Mouse (Mus musculus) limb, embryonic 12.5 days (tissue): ENCODE data around the gene Rbfox3. TPM values are rescaled to one million over a fixed set of nuclear protein-coding genes. Genes with fewer than 3 reads are reported as not detected.

Experiments
- ATAC-seq: fragments of 200-750 bp; cut with Nextera tagmentation; 2 replicates; pipeline ENCODE4 v1.8.0; 2017; ENCODE audit warnings: low read depth, moderate TSS enrichment; ENCODE audit not compliant: insufficient number of reproducible peaks, insufficient read depth, low FRiP score, low TSS enrichment
- H3K27ac ChIP-seq: fragments of 300-500 bp; sonication (generic); 2 replicates; pipeline ENCODE4 v1.5.1; 2016; ENCODE audit warnings: mild to moderate bottlenecking, moderate library complexity
- H3K27me3 ChIP-seq: fragments of 300-500 bp; sonication (generic); 2 replicates; pipeline ENCODE4 v1.6.1; 2016; ENCODE audit warnings: mild to moderate bottlenecking, moderate library complexity
- H3K36me3 ChIP-seq: fragments of 300-500 bp; sonication (generic); 2 replicates; pipeline ENCODE4 v1.6.1; 2016; ENCODE audit warnings: mild to moderate bottlenecking, moderate library complexity
- H3K4me1 ChIP-seq: fragments of 300-500 bp; sonication (generic); replicated peaks from 2 replicates; pipeline ENCODE4 v1.6.1; 2016
- H3K4me2 ChIP-seq: fragments of 300-500 bp; sonication (generic); 2 replicates; pipeline ENCODE4 v1.6.1; 2016; ENCODE audit warnings: mild to moderate bottlenecking, moderate library complexity
- H3K4me3 ChIP-seq: fragments of 300-500 bp; sonication (generic); replicated peaks from 2 replicates; pipeline ENCODE4 v1.5.1; 2016; ENCODE audit warnings: mild to moderate bottlenecking
- H3K9ac ChIP-seq: fragments of 300-500 bp; sonication (generic); replicated peaks from 2 replicates; pipeline ENCODE4 v1.6.1; 2016; ENCODE audit warnings: mild to moderate bottlenecking, moderate library complexity
- H3K9me3 ChIP-seq: fragments of 300-500 bp; sonication (generic); 2 replicates; pipeline ENCODE4 v1.6.1; 2016; ENCODE audit warnings: mild to moderate bottlenecking, moderate library complexity
- WGBS: fragments of 180-500 bp; shearing (Covaris S2); methylation state at CpG from one replicate; pipeline ENCODE4 v1.1.7; 2016; 5-methylcytosine and 5-hydroxymethylcytosine counted together
- polyA plus RNA-seq: library from polyadenylated mRNA; unstranded; fragments of >200 nt; fragmentation: Nextera tagmentation; extraction: Ambion mirVana; gene quantifications from 2 replicates; pipeline ENCODE4 v1.2.1, GENCODE M21; 2016

Rbfox3 gene
- polyA plus RNA-seq, 1 experiment from 2014 or later: 3.9 TPM

DNA sequence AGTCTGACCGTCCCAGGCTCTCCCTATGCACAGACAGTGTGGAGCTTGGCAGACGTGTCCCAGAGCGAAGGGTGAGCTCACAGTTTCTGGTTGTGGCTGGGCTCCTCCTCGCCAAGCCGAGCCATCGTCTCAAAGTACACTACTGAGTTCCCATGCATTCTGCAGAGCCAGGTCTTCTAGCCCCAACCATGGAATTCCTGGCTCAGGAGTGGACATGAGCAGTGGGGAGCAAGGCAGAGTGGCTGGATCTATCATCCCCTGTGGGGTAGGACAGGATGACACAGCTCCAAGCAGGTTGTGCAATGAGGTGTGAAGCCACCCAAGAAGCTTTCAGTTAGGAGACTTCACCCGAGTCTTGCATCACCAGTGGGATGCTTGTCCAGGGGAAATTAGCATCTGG lies 338.4 kb downstream of the Rbfox3 start:
- no peak overlapping the region for H3K27ac ChIP-seq
- H3K4me3 ChIP-seq: no peak overlapping the region
- no peak for ATAC-seq
- no peak overlapping the region for H3K9ac ChIP-seq
- H3K36me3 ChIP-seq: no peaks in the 10 kb centered on the region
- peaks cover 99% of the 10 kb centered on the region for H3K27me3 ChIP-seq
- WGBS: 69% methylated on average over 7 of the region's 7 CpGs
- peaks cover 13% of the 10 kb centered on the region for H3K4me1 ChIP-seq
- no peak overlapping the region for H3K4me2 ChIP-seq
- H3K9me3 ChIP-seq: no peaks in the 10 kb centered on the region

- H3K4me2 ChIP-seq: peak overlapping the region; percentile 48
- H3K27me3 ChIP-seq: peaks cover 99% of the 10 kb centered on the region
- 1% methylated on average over 26 of the region's 27 CpGs for WGBS
- H3K36me3 ChIP-seq: no peaks in the 10 kb centered on the region
- no peak for ATAC-seq
- H3K9ac ChIP-seq: no peak overlapping the region
- H3K27ac ChIP-seq: no peak overlapping the region
- H3K4me1 ChIP-seq: peaks cover 13% of the 10 kb centered on the region
- peak overlapping the region; percentile 30 for H3K4me3 ChIP-seq
- no peaks in the 10 kb centered on the region for H3K9me3 ChIP-seq
Measured at GRCm38 (mm10) chr11:118570164-118570563, 341.2 kb downstream of the Rbfox3 start.

GRCm38 (mm10) chr11:118569571-118570062 lies 341.8 kb downstream of the Rbfox3 start:
- H3K9ac ChIP-seq: no peak overlapping the region
- H3K36me3 ChIP-seq: no peaks in the 10 kb centered on the region
- peak overlapping the region; percentile 30 for H3K4me3 ChIP-seq
- H3K9me3 ChIP-seq: no peaks in the 10 kb centered on the region
- ATAC-seq: no peak
- under 1% methylated on average over 48 of the region's 51 CpGs for WGBS
- peaks cover 13% of the 10 kb centered on the region for H3K4me1 ChIP-seq
- peaks cover 99% of the 10 kb centered on the region for H3K27me3 ChIP-seq
- H3K4me2 ChIP-seq: peak overlapping the region; percentile 48
- no peak overlapping the region for H3K27ac ChIP-seq

DNA sequence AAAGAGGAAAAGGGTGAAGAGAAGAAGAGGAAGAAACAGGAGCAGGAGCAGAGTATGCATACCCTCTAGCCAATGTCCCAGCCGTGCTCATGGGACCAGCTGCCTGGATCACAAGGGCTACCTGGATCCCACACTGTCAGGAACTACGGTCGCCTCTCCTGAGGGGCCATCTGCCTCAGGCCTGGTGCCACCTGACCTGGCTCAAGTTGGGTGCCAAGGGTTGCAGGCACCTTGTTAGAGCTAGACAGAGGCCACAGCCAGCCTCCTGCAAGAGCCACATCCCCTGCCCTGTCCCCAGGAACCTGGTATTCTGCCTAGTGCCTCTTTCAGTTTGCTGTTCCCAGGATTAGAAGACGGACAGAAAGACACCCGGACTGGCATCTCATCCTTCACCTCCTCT lies 347.5 kb downstream of the Rbfox3 start:
- Histone ChIP-seq H3K27me3 (peaks cover 59% of the 10 kb centered on the region), H3K4me1 (no peaks in the 10 kb centered on the region), H3K4me3 (no peak overlapping the region), H3K36me3 (no peaks in the 10 kb centered on the region), H3K4me2 (no peak overlapping the region), H3K9ac (no peak overlapping the region), H3K9me3 (no peaks in the 10 kb centered on the region), H3K27ac (no peak overlapping the region)
- ATAC-seq: no peak
- WGBS: 79% methylated on average over 5 of the region's 5 CpGs

GRCm38 (mm10) chr11:118562847-118563246 lies 348.6 kb downstream of the Rbfox3 start:
- Histone ChIP-seq H3K9ac (no peak overlapping the region), H3K9me3 (no peaks in the 10 kb centered on the region), H3K4me3 (no peak overlapping the region), H3K27ac (no peak overlapping the region), H3K27me3 (peaks cover 48% of the 10 kb centered on the region), H3K36me3 (no peaks in the 10 kb centered on the region), H3K4me1 (no peaks in the 10 kb centered on the region), H3K4me2 (no peak overlapping the region)
- 76% methylated on average over 4 of the region's 4 CpGs for WGBS
- no peak for ATAC-seq

DNA sequence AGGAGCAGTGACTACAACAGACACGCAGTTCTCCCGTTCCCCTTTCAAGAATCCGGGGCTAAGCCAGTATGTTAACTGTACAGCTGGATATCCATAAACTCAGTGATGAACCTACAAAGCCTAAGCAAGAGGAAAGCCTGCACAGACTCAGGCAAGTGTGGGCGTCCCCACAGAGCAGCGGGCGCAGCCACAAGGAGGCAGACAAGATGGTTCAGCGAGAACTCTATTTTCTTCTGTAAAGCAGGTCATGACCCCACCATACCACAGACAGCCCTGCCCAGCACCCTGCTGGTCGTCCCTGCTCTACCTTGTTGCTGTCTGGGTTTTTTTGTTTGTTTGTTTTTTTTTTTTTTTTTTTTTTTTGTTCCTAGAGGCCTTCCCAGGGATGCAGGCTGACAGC lies 353.2 kb downstream of the Rbfox3 start:
- no peaks in the 10 kb centered on the region for H3K4me1 ChIP-seq
- no peak overlapping the region for H3K4me3 ChIP-seq
- no peaks in the 10 kb centered on the region for H3K9me3 ChIP-seq
- no peak overlapping the region for H3K9ac ChIP-seq
- no peak overlapping the region for H3K27ac ChIP-seq
- WGBS: 72% methylated on average over 8 of the region's 8 CpGs
- H3K4me2 ChIP-seq: no peak overlapping the region
- no peaks in the 10 kb centered on the region for H3K36me3 ChIP-seq
- H3K27me3 ChIP-seq: peaks cover 31% of the 10 kb centered on the region
- no peak for ATAC-seq

- 52% methylated on average over 5 of the region's 5 CpGs for WGBS
- H3K27ac ChIP-seq: no peak overlapping the region
- H3K4me1 ChIP-seq: peaks cover 9% of the 10 kb centered on the region
- H3K36me3 ChIP-seq: no peaks in the 10 kb centered on the region
- H3K4me3 ChIP-seq: no peak overlapping the region
- peaks cover 50% of the 10 kb centered on the region for H3K27me3 ChIP-seq
- no peak overlapping the region for H3K4me2 ChIP-seq
- no peak overlapping the region for H3K9ac ChIP-seq
- H3K9me3 ChIP-seq: no peaks in the 10 kb centered on the region
- ATAC-seq: no peak
Measured at GRCm38 (mm10) chr11:118555631-118556030, 355.8 kb downstream of the Rbfox3 start.

GRCm38 (mm10) chr11:118554542-118554941 lies 356.9 kb downstream of the Rbfox3 start:
- no peak for ATAC-seq
- Histone ChIP-seq H3K9me3 (no peaks in the 10 kb centered on the region), H3K9ac (no peak overlapping the region), H3K4me3 (no peak overlapping the region), H3K4me2 (no peak overlapping the region), H3K27ac (no peak overlapping the region), H3K27me3 (peaks cover 60% of the 10 kb centered on the region), H3K36me3 (no peaks in the 10 kb centered on the region), H3K4me1 (peaks cover 9% of the 10 kb centered on the region)
- WGBS: 13% methylated on average over 4 of the region's 4 CpGs

- Histone ChIP-seq H3K9me3 (no peaks in the 10 kb centered on the region), H3K4me3 (no peak overlapping the region), H3K9ac (no peak overlapping the region), H3K4me1 (peaks cover 9% of the 10 kb centered on the region), H3K27ac (no peak overlapping the region), H3K4me2 (no peak overlapping the region), H3K27me3 (peaks cover 62% of the 10 kb centered on the region), H3K36me3 (no peaks in the 10 kb centered on the region)
- WGBS: 37% methylated on average over 4 of the region's 4 CpGs
- ATAC-seq: no peak
Measured at GRCm38 (mm10) chr11:118553926-118554325, 357.5 kb downstream of the Rbfox3 start.

GRCm38 (mm10) chr11:118553001-118553400 lies 358.4 kb downstream of the Rbfox3 start:
- H3K9me3 ChIP-seq: no peaks in the 10 kb centered on the region
- no peak overlapping the region for H3K27ac ChIP-seq
- peaks cover 9% of the 10 kb centered on the region for H3K4me1 ChIP-seq
- H3K4me2 ChIP-seq: no peak overlapping the region
- H3K36me3 ChIP-seq: no peaks in the 10 kb centered on the region
- no peak overlapping the region for H3K9ac ChIP-seq
- peaks cover 62% of the 10 kb centered on the region for H3K27me3 ChIP-seq
- no peak for ATAC-seq
- H3K4me3 ChIP-seq: no peak overlapping the region
- 40% methylated on average over 6 of the region's 6 CpGs for WGBS

DNA sequence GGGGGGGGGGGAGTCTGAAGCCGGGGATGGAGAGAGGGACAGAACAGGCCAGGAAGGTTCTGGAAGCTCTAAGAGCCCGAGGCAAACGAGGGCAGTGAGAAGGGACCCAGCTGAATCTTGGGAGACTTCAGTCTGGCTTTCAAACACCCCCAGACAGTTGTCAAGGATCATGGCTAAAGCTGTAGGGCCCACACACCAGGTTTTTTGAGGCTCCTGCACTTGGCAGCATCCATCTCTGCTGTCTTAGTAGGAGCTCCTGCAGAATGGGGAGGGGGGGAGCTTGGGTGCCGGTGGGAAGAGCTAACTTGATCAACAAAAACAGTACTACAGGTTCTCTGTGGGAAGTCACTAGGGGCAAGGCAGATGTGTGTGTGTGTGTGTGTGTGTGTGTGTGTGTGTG lies 358.9 kb downstream of the Rbfox3 start:
- no peaks in the 10 kb centered on the region for H3K36me3 ChIP-seq
- peaks cover 62% of the 10 kb centered on the region for H3K27me3 ChIP-seq
- no peak overlapping the region for H3K9ac ChIP-seq
- H3K4me2 ChIP-seq: no peak overlapping the region
- H3K9me3 ChIP-seq: no peaks in the 10 kb centered on the region
- no peak overlapping the region for H3K4me3 ChIP-seq
- WGBS: 78% methylated on average over 3 of the region's 4 CpGs
- H3K4me1 ChIP-seq: peaks cover 9% of the 10 kb centered on the region
- H3K27ac ChIP-seq: no peak overlapping the region
- no peak for ATAC-seq

- 66% methylated on average over 3 of the region's 3 CpGs for WGBS
- H3K27me3 ChIP-seq: peaks cover 62% of the 10 kb centered on the region
- H3K9ac ChIP-seq: no peak overlapping the region
- H3K4me2 ChIP-seq: no peak overlapping the region
- peaks cover 9% of the 10 kb centered on the region for H3K4me1 ChIP-seq
- H3K27ac ChIP-seq: no peak overlapping the region
- H3K9me3 ChIP-seq: no peaks in the 10 kb centered on the region
- no peak overlapping the region for H3K4me3 ChIP-seq
- no peaks in the 10 kb centered on the region for H3K36me3 ChIP-seq
- ATAC-seq: no peak
Measured at GRCm38 (mm10) chr11:118551705-118552104, 359.7 kb downstream of the Rbfox3 start.
